Mouse (Mus musculus): ENCODE data around the gene Sesn2. TPM values are rescaled to one million over a fixed set of nuclear protein-coding genes. Genes with fewer than 3 reads are reported as not detected.
"Not testable (repeated sequence)": the region's sequence is repeated elsewhere in the genome, so short reads cannot be mapped to it uniquely, and the experiment has no call there.

The Sesn2 gene
- polyA plus RNA-seq, 1 experiment from 2014 or later: 10.5 TPM

- Histone ChIP-seq H3K4me2 (no peak overlapping the region), H3K27me3 (replicated peaks; ENCODE audit: control insufficient read depth, insufficient read depth, low read length) (no peaks in the 10 kb centered on the region), H3K9me3 (ENCODE audit: control insufficient read depth, low read length) (no peaks in the 10 kb centered on the region), H3K36me3 (ENCODE audit: control insufficient read depth, insufficient read depth, low read length) (peaks cover 2% of the 10 kb centered on the region; the same call in 1 of the 2 replicates), H3K4me3 (ENCODE audit: low read depth, low read length) (no peak overlapping the region), H3K27ac (ENCODE audit: low read depth, low read length) (no peak overlapping the region), H3K4me1 (replicated peaks; ENCODE audit: control insufficient read depth, insufficient read depth, low read length) (peaks cover 3% of the 10 kb centered on the region; the same call in 1 of the 2 replicates), H3K9ac (ENCODE audit: low read depth, low read length) (no peak overlapping the region)
- no peak for DNase-seq (ENCODE audit: low spot score)
- no peak for ATAC-seq (replicated peaks; ENCODE audit: low FRiP score)
- 84% methylated on average over 8 of the region's 8 CpGs for WGBS
These were observed 19.2 kb downstream of the Sesn2 start for GRCm38 (mm10) chr4:132491057-132491456.

- ATAC-seq (replicated peaks; ENCODE audit: low FRiP score): no peak
These were observed 19.9 kb downstream of the Sesn2 start for GRCm38 (mm10) chr4:132490273-132491010.

GRCm38 (mm10) chr4:132488976-132489375 lies 21.3 kb downstream of the Sesn2 start:
- H3K4me2 ChIP-seq: no peak overlapping the region
- no peak overlapping the region for H3K27ac ChIP-seq (ENCODE audit: low read depth, low read length)
- 68% methylated on average over 6 of the region's 6 CpGs for WGBS
- no peak for DNase-seq (ENCODE audit: low spot score)
- peaks cover 2% of the 10 kb centered on the region; the same call in 1 of the 2 replicates for H3K36me3 ChIP-seq (ENCODE audit: control insufficient read depth, insufficient read depth, low read length)
- no peaks in the 10 kb centered on the region for H3K27me3 ChIP-seq (replicated peaks; ENCODE audit: control insufficient read depth, insufficient read depth, low read length)
- no peak overlapping the region for H3K9ac ChIP-seq (ENCODE audit: low read depth, low read length)
- H3K9me3 ChIP-seq (ENCODE audit: control insufficient read depth, low read length): no peaks in the 10 kb centered on the region
- peaks cover 3% of the 10 kb centered on the region; the same call in 1 of the 2 replicates for H3K4me1 ChIP-seq (replicated peaks; ENCODE audit: control insufficient read depth, insufficient read depth, low read length)
- ATAC-seq (replicated peaks; ENCODE audit: low FRiP score): no peak
- no peak overlapping the region for H3K4me3 ChIP-seq (ENCODE audit: low read depth, low read length)

More at GRCm38 (mm10) chr4:132490273-132491010, 19.9 kb downstream of the Sesn2 start:
- no peak for DNase-seq (ENCODE audit: low spot score)
- H3K4me3 ChIP-seq (ENCODE audit: low read depth, low read length): no peak overlapping the region
- H3K27me3 ChIP-seq (replicated peaks; ENCODE audit: control insufficient read depth, insufficient read depth, low read length): no peaks in the 10 kb centered on the region
- peaks cover 3% of the 10 kb centered on the region; the same call in 1 of the 2 replicates for H3K4me1 ChIP-seq (replicated peaks; ENCODE audit: control insufficient read depth, insufficient read depth, low read length)
- WGBS: 78% methylated on average over 15 of the region's 15 CpGs
- no peak overlapping the region for H3K27ac ChIP-seq (ENCODE audit: low read depth, low read length)
- no peak overlapping the region for H3K4me2 ChIP-seq
- H3K36me3 ChIP-seq (ENCODE audit: control insufficient read depth, insufficient read depth, low read length): peaks cover 2% of the 10 kb centered on the region; the same call in 1 of the 2 replicates
- H3K9ac ChIP-seq (ENCODE audit: low read depth, low read length): no peak overlapping the region
- H3K9me3 ChIP-seq (ENCODE audit: control insufficient read depth, low read length): no peaks in the 10 kb centered on the region

- no peak for DNase-seq (ENCODE audit: low spot score)
- Histone ChIP-seq H3K4me2 (no peak overlapping the region), H3K27me3 (replicated peaks; ENCODE audit: control insufficient read depth, insufficient read depth, low read length) (no peaks in the 10 kb centered on the region), H3K9me3 (ENCODE audit: control insufficient read depth, low read length) (no peaks in the 10 kb centered on the region), H3K36me3 (ENCODE audit: control insufficient read depth, insufficient read depth, low read length) (no peaks in the 10 kb centered on the region; the same call in 1 of the 2 replicates), H3K4me1 (replicated peaks; ENCODE audit: control insufficient read depth, insufficient read depth, low read length) (peaks cover 3% of the 10 kb centered on the region; the same call in 1 of the 2 replicates), H3K9ac (ENCODE audit: low read depth, low read length) (no peak overlapping the region), H3K4me3 (ENCODE audit: low read depth, low read length) (no peak overlapping the region), H3K27ac (ENCODE audit: low read depth, low read length) (no peak overlapping the region)
- no peak for ATAC-seq (replicated peaks; ENCODE audit: low FRiP score)
- WGBS: 85% methylated on average over 3 of the region's 3 CpGs
These were observed 21.8 kb downstream of the Sesn2 start for GRCm38 (mm10) chr4:132488521-132488920.

GRCm38 (mm10) chr4:132484820-132485219 lies 25.5 kb downstream of the Sesn2 start:
- H3K9me3 ChIP-seq (ENCODE audit: control insufficient read depth, low read length): no peaks in the 10 kb centered on the region
- WGBS: 59% methylated on average over 5 of the region's 5 CpGs

GRCm38 (mm10) chr4:132484231-132484630 lies 26.1 kb downstream of the Sesn2 start:
- Histone ChIP-seq H3K27me3 (replicated peaks; ENCODE audit: control insufficient read depth, insufficient read depth, low read length) (no peaks in the 10 kb centered on the region), H3K4me2 (no peak overlapping the region), H3K4me1 (replicated peaks; ENCODE audit: control insufficient read depth, insufficient read depth, low read length) (0 out of 2 replicates have a peak, but pooled peaks cover 3% of the 10 kb centered on the region), H3K36me3 (ENCODE audit: control insufficient read depth, insufficient read depth, low read length) (no peaks in the 10 kb centered on the region), H3K9me3 (ENCODE audit: control insufficient read depth, low read length) (no peaks in the 10 kb centered on the region), H3K4me3 (ENCODE audit: low read depth, low read length) (no peak overlapping the region), H3K27ac (ENCODE audit: low read depth, low read length) (no peak overlapping the region), H3K9ac (ENCODE audit: low read depth, low read length) (no peak overlapping the region)
- ATAC-seq (replicated peaks; ENCODE audit: low FRiP score): no peak
- no peak for DNase-seq (ENCODE audit: low spot score)
- WGBS: 77% methylated on average over 4 of the region's 4 CpGs

More at GRCm38 (mm10) chr4:132484820-132485219, 25.5 kb downstream of the Sesn2 start:
- H3K36me3 ChIP-seq (ENCODE audit: control insufficient read depth, insufficient read depth, low read length): no peaks in the 10 kb centered on the region
- ATAC-seq (replicated peaks; ENCODE audit: low FRiP score) (no peak), DNase-seq (ENCODE audit: low spot score) (no peak)
- no peaks in the 10 kb centered on the region for H3K27me3 ChIP-seq (replicated peaks; ENCODE audit: control insufficient read depth, insufficient read depth, low read length)
- H3K4me1 ChIP-seq (replicated peaks; ENCODE audit: control insufficient read depth, insufficient read depth, low read length): 0 out of 2 replicates have a peak, but pooled peaks cover 3% of the 10 kb centered on the region
- H3K4me3 ChIP-seq (ENCODE audit: low read depth, low read length): no peak overlapping the region
- H3K4me2 ChIP-seq: no peak overlapping the region
- H3K27ac ChIP-seq (ENCODE audit: low read depth, low read length): no peak overlapping the region
- H3K9ac ChIP-seq (ENCODE audit: low read depth, low read length): no peak overlapping the region

GRCm38 (mm10) chr4:132482956-132483608 lies 27.2 kb downstream of the Sesn2 start:
- ATAC-seq (replicated peaks; ENCODE audit: low FRiP score): no peak
- no peaks in the 10 kb centered on the region for H3K27me3 ChIP-seq (replicated peaks; ENCODE audit: control insufficient read depth, insufficient read depth, low read length)
- H3K36me3 ChIP-seq (ENCODE audit: control insufficient read depth, insufficient read depth, low read length): no peaks in the 10 kb centered on the region
- H3K4me3 ChIP-seq (ENCODE audit: low read depth, low read length): no peak overlapping the region
- no peak for DNase-seq (ENCODE audit: low spot score)
- H3K9me3 ChIP-seq (ENCODE audit: control insufficient read depth, low read length): no peaks in the 10 kb centered on the region
- H3K9ac ChIP-seq (ENCODE audit: low read depth, low read length): no peak overlapping the region
- 64% methylated on average over 13 of the region's 13 CpGs for WGBS
- 0 out of 2 replicates have a peak, but pooled peaks cover 3% of the 10 kb centered on the region for H3K4me1 ChIP-seq (replicated peaks; ENCODE audit: control insufficient read depth, insufficient read depth, low read length)
- H3K27ac ChIP-seq (ENCODE audit: low read depth, low read length): no peak overlapping the region
- H3K4me2 ChIP-seq: no peak overlapping the region

GRCm38 (mm10) chr4:132482104-132482503 lies 28.2 kb downstream of the Sesn2 start:
- not testable (repeated sequence) for H3K9ac ChIP-seq (ENCODE audit: low read depth, low read length); H3K4me2 ChIP-seq; H3K36me3 ChIP-seq (ENCODE audit: control insufficient read depth, insufficient read depth, low read length); H3K9me3 ChIP-seq (ENCODE audit: control insufficient read depth, low read length); H3K27ac ChIP-seq (ENCODE audit: low read depth, low read length); ATAC-seq (replicated peaks; ENCODE audit: low FRiP score); H3K4me1 ChIP-seq (replicated peaks; ENCODE audit: control insufficient read depth, insufficient read depth, low read length); H3K4me3 ChIP-seq (ENCODE audit: low read depth, low read length); H3K27me3 ChIP-seq (replicated peaks; ENCODE audit: control insufficient read depth, insufficient read depth, low read length); DNase-seq (ENCODE audit: low spot score)
- 58% methylated on average over 3 of the region's 3 CpGs for WGBS
